Comparison of ENCODE assay signal across 8 mouse cellular contexts in genomic region chr15:82206365-82207104, GRCm38 (mm10). TPM values are rescaled to one million over a fixed set of nuclear protein-coding genes. Genes with fewer than 3 reads are reported as not detected.
DNase-seq lines count a peak whose midpoint lies in the region; ATAC-seq lines count a peak whose summit lies in the region.

No protein-coding gene starts in this region.

- ATAC-seq in embryonic facial prominence, embryonic 15.5 days (ENCODE audit: insufficient number of reproducible peaks, low FRiP score, low TSS enrichment, low read depth), result peak; percentile 58; the same call in 1 of the 2 replicates
- ATAC-seq in heart, embryonic 12.5 days (ENCODE audit: insufficient number of reproducible peaks, low FRiP score), result peak; percentile 50
- ATAC-seq in neural tube, embryonic 13.5 days (ENCODE audit: low read depth), result peak; percentile 71
- ATAC-seq in CD4-positive, CD25-positive, alpha-beta regulatory T cell, adult 4 months, result no peak

- peaks cover 27% of the 10 kb centered on the region for H3K36me3 ChIP-seq in embryonic facial prominence, embryonic 15.5 days
- H3K36me3 ChIP-seq in heart, embryonic 12.5 days, result peaks cover 45% of the 10 kb centered on the region
- peaks cover 53% of the 10 kb centered on the region for H3K36me3 ChIP-seq in neural tube, embryonic 13.5 days

- no peak overlapping the region for H3K4me2 ChIP-seq in embryonic facial prominence, embryonic 15.5 days (replicated peaks)
- H3K4me2 ChIP-seq in heart, embryonic 12.5 days, result peak overlapping the region; percentile 41; the same call in 1 of the 2 replicates
- no peak overlapping the region for H3K4me2 ChIP-seq in neural tube, embryonic 13.5 days

- no peaks in the 10 kb centered on the region for H3K9me3 ChIP-seq in embryonic facial prominence, embryonic 15.5 days (replicated peaks)
- H3K9me3 ChIP-seq in heart, embryonic 12.5 days (replicated peaks), result no peaks in the 10 kb centered on the region
- no peaks in the 10 kb centered on the region for H3K9me3 ChIP-seq in neural tube, embryonic 13.5 days

- H3K4me1 ChIP-seq in embryonic facial prominence, embryonic 15.5 days, result peaks cover 24% of the 10 kb centered on the region
- peaks cover 24% of the 10 kb centered on the region for H3K4me1 ChIP-seq in heart, embryonic 12.5 days (replicated peaks)
- peaks cover 28% of the 10 kb centered on the region for H3K4me1 ChIP-seq in neural tube, embryonic 13.5 days (replicated peaks)

- H3K27ac ChIP-seq in embryonic facial prominence, embryonic 15.5 days (replicated peaks), result no peak overlapping the region
- H3K27ac ChIP-seq in heart, embryonic 12.5 days (ENCODE audit: poor library complexity, severe bottlenecking), result no peak overlapping the region
- H3K27ac ChIP-seq in neural tube, embryonic 13.5 days (replicated peaks), result no peak overlapping the region

- no peak overlapping the region for H3K4me3 ChIP-seq in embryonic facial prominence, embryonic 15.5 days (replicated peaks)
- H3K4me3 ChIP-seq in heart, embryonic 12.5 days, result no peak overlapping the region
- H3K4me3 ChIP-seq in neural tube, embryonic 13.5 days, result no peak overlapping the region

- 48% methylated on average over 9 of the region's 9 CpGs for WGBS in embryonic facial prominence, embryonic 15.5 days
- WGBS in heart, embryonic 12.5 days, result 57% methylated on average over 9 of the region's 9 CpGs
- WGBS in neural tube, embryonic 13.5 days, result 52% methylated on average over 9 of the region's 9 CpGs

- no peak overlapping the region for H3K9ac ChIP-seq in embryonic facial prominence, embryonic 15.5 days
- no peak overlapping the region for H3K9ac ChIP-seq in heart, embryonic 12.5 days
- H3K9ac ChIP-seq in neural tube, embryonic 13.5 days, result peak overlapping the region; percentile 47; the same call in 1 of the 2 replicates

- peaks cover 71% of the 10 kb centered on the region for H3K27me3 ChIP-seq in embryonic facial prominence, embryonic 15.5 days
- H3K27me3 ChIP-seq in heart, embryonic 12.5 days (replicated peaks), result peaks cover 84% of the 10 kb centered on the region
- H3K27me3 ChIP-seq in neural tube, embryonic 13.5 days, result peaks cover 76% of the 10 kb centered on the region

- peak; percentile 58 for DNase-seq in 3T3-L1 (ENCODE audit: low read depth, low spot score)
- DNase-seq in MN1 (ENCODE audit: low spot score), result peak; percentile 96
- DNase-seq in layer of hippocampus, postnatal 36 days, result peak; percentile 55 to 56
- no peak for DNase-seq in embryo, embryonic 10.5 days (ENCODE audit: low spot score)

RNA-seq across cellular contexts. Expression of gene Shisa8, which starts 6.1 kb away (rescaled TPM):
- 1.5 and 2.9 TPM in 2 replicates for polyA plus RNA-seq in embryonic facial prominence, embryonic 15.5 days (2015; fragmentation: Nextera tagmentation; extraction: Ambion mirVana)
- 0.19 and 0.35 TPM in 2 replicates for polyA plus RNA-seq in heart, embryonic 12.5 days (2016; fragmentation: Nextera tagmentation; extraction: Ambion mirVana)
- total RNA-seq in layer of hippocampus, postnatal 36 days (2021), result under 1 TPM; 0.72 to 0.76 TPM
- 0.72 and 0.82 TPM in 2 replicates for polyA plus RNA-seq in neural tube, embryonic 13.5 days (2015; fragmentation: Nextera tagmentation; extraction: Ambion mirVana)
- not detected for polyA plus RNA-seq in CD4-positive, CD25-positive, alpha-beta regulatory T cell, adult 4 months (2017; shearing (Covaris generic))

RNA-seq across cellular contexts. Expression of gene Tnfrsf13c, which starts 17.6 kb away (rescaled TPM):
- 0.58 and 0.61 TPM in 2 replicates for polyA plus RNA-seq in embryonic facial prominence, embryonic 15.5 days (2015; fragmentation: Nextera tagmentation; extraction: Ambion mirVana)
- polyA plus RNA-seq in heart, embryonic 12.5 days (2016; fragmentation: Nextera tagmentation; extraction: Ambion mirVana), result 0.09 TPM in 1 of 2 replicates, not detected in the other
- under 1 TPM; 0.30 to 0.62 TPM for total RNA-seq in layer of hippocampus, postnatal 36 days (2021)
- 0.13 and 0.66 TPM in 2 replicates for polyA plus RNA-seq in neural tube, embryonic 13.5 days (2015; fragmentation: Nextera tagmentation; extraction: Ambion mirVana)
- 10 to 100 TPM in 1 of 2 experiments, 1 to 10 TPM in 1; 2.2 to 10.5 TPM for polyA plus RNA-seq in CD4-positive, CD25-positive, alpha-beta regulatory T cell, adult 4 months (2017; shearing (Covaris generic))

RNA-seq across cellular contexts. Expression of gene Cenpm, which starts 38.0 kb away (rescaled TPM):
- polyA plus RNA-seq in embryonic facial prominence, embryonic 15.5 days (2015; fragmentation: Nextera tagmentation; extraction: Ambion mirVana), result 57.7 and 60.9 TPM in 2 replicates
- polyA plus RNA-seq in heart, embryonic 12.5 days (2016; fragmentation: Nextera tagmentation; extraction: Ambion mirVana), result 57.9 and 67.0 TPM in 2 replicates
- 1 to 10 TPM; 2.7 to 4.0 TPM for total RNA-seq in layer of hippocampus, postnatal 36 days (2021)
- polyA plus RNA-seq in neural tube, embryonic 13.5 days (2015; fragmentation: Nextera tagmentation; extraction: Ambion mirVana), result 15.2 and 16.5 TPM in 2 replicates
- 10 to 100 TPM in 1 of 2 experiments, 1 to 10 TPM in 1; 6.7 to 18.5 TPM for polyA plus RNA-seq in CD4-positive, CD25-positive, alpha-beta regulatory T cell, adult 4 months (2017; shearing (Covaris generic))

RNA-seq across cellular contexts. Expression of gene 1500009C09Rik, which starts 45.7 kb away (rescaled TPM):
- not detected in 2 replicates for polyA plus RNA-seq in embryonic facial prominence, embryonic 15.5 days (2015; fragmentation: Nextera tagmentation; extraction: Ambion mirVana)
- not detected in 2 replicates for polyA plus RNA-seq in heart, embryonic 12.5 days (2016; fragmentation: Nextera tagmentation; extraction: Ambion mirVana)
- total RNA-seq in layer of hippocampus, postnatal 36 days (2021), result 100 to 1,000 TPM in 1 of 2 experiments, 10 to 100 TPM in 1; 98.3 to 115 TPM
- 7.8 and 7.9 TPM in 2 replicates for polyA plus RNA-seq in neural tube, embryonic 13.5 days (2015; fragmentation: Nextera tagmentation; extraction: Ambion mirVana)
- polyA plus RNA-seq in CD4-positive, CD25-positive, alpha-beta regulatory T cell, adult 4 months (2017; shearing (Covaris generic)), result not detected

RNA-seq across cellular contexts. Expression of gene Srebf2, which starts 59.6 kb away (rescaled TPM):
- 159 and 162 TPM in 2 replicates for polyA plus RNA-seq in embryonic facial prominence, embryonic 15.5 days (2015; fragmentation: Nextera tagmentation; extraction: Ambion mirVana)
- polyA plus RNA-seq in heart, embryonic 12.5 days (2016; fragmentation: Nextera tagmentation; extraction: Ambion mirVana), result 110 and 118 TPM in 2 replicates
- total RNA-seq in layer of hippocampus, postnatal 36 days (2021), result 100 to 1,000 TPM; 156 to 167 TPM
- 184 and 189 TPM in 2 replicates for polyA plus RNA-seq in neural tube, embryonic 13.5 days (2015; fragmentation: Nextera tagmentation; extraction: Ambion mirVana)
- 10 to 100 TPM; 32.2 to 56.0 TPM for polyA plus RNA-seq in CD4-positive, CD25-positive, alpha-beta regulatory T cell, adult 4 months (2017; shearing (Covaris generic))
